Mouse (Mus musculus): ENCODE results near the gene Adgrf2. TPM values are rescaled to one million over a fixed set of nuclear protein-coding genes. Genes with fewer than 3 reads are reported as not detected.

Adgrf2 gene
- total RNA-seq, 2 experiments from 2014 or later: not detected

Other genes with a start within 250 kb of the Adgrf2 start
- gene Opn5, start 130.8 kb downstream of the Adgrf2 start, total RNA-seq (2015): not detected in 2 replicates
- not detected in 2 replicates for gene Opn5, start 130.8 kb downstream of the Adgrf2 start, total RNA-seq (2017)
- not detected in 2 replicates for gene Adgrf4, start 49.9 kb downstream of the Adgrf2 start, total RNA-seq (2015)
- not detected in 2 replicates for gene Adgrf4, start 49.9 kb downstream of the Adgrf2 start, total RNA-seq (2017)
- 73.4 and 85.7 TPM in 2 replicates for gene Cd2ap, start 134.5 kb upstream of the Adgrf2 start, total RNA-seq (2015)
- 52.6 and 54.3 TPM in 2 replicates for gene Cd2ap, start 134.5 kb upstream of the Adgrf2 start, total RNA-seq (2017)